Mouse (Mus musculus) frontal cortex, postnatal 25 days (tissue): ENCODE measurements at regions not wholly inside any gene's neighbourhood (a gene's known extent, or its start where the extent isn't known, plus 50 kb on each side); places are given as distances from the start of the nearest gene placed in this dataset.

Experiments used
- DNase-seq, 2 experiments: peaks; one replicate each; pipeline ENCODE4 v3.0.0; 2022; ENCODE audit warnings: low spot score in 2 of 2

GRCm38 (mm10) chr13:37658034-37658433, 120.2 kb upstream of the Rreb1 start:
- no peak for DNase-seq

- DNase-seq = no peak
Measured at GRCm38 (mm10) chr13:37658519-37658918, 119.7 kb upstream of the Rreb1 start.

GRCm38 (mm10) chr13:37660083-37660482, 118.1 kb upstream of the Rreb1 start:
- no peak for DNase-seq

- no peak for DNase-seq
Measured at GRCm38 (mm10) chr13:37660668-37661067, 117.5 kb upstream of the Rreb1 start.

- DNase-seq = no peak
Measured at GRCm38 (mm10) chr13:37664116-37664515, 114.1 kb upstream of the Rreb1 start.

- DNase-seq = no peak
Measured at GRCm38 (mm10) chr13:37666207-37667003, 111.8 kb upstream of the Rreb1 start.

GRCm38 (mm10) chr13:37667386-37667785, 110.8 kb upstream of the Rreb1 start:
- no peak for DNase-seq

GRCm38 (mm10) chr13:37667871-37668270, 110.3 kb upstream of the Rreb1 start:
- no peak for DNase-seq

- DNase-seq = no peak
Measured at GRCm38 (mm10) chr13:37671109-37671508, 107.1 kb upstream of the Rreb1 start.

GRCm38 (mm10) chr13:37674676-37675350, 103.4 kb upstream of the Rreb1 start:
- no peak for DNase-seq

GRCm38 (mm10) chr13:37675718-37676117, 102.5 kb upstream of the Rreb1 start:
- no peak for DNase-seq

- DNase-seq = no peak
Measured at GRCm38 (mm10) chr13:37676912-37677311, 101.3 kb upstream of the Rreb1 start.

- no peak for DNase-seq
Measured at GRCm38 (mm10) chr13:37678251-37678650, 99.9 kb upstream of the Rreb1 start.

GRCm38 (mm10) chr13:37678772-37679171, 99.4 kb upstream of the Rreb1 start:
- no peak for DNase-seq

- no peak for DNase-seq
Measured at GRCm38 (mm10) chr13:37680837-37681619, 97.2 kb upstream of the Rreb1 start.

- DNase-seq = no peak
Measured at GRCm38 (mm10) chr13:37683045-37683679, 95.0 kb upstream of the Rreb1 start.

- DNase-seq = no peak
Measured at GRCm38 (mm10) chr13:37685617-37686016, 92.6 kb upstream of the Rreb1 start.

GRCm38 (mm10) chr13:37686109-37686508, 92.1 kb upstream of the Rreb1 start:
- DNase-seq = no peak

GRCm38 (mm10) chr13:37689127-37689777, 88.9 kb upstream of the Rreb1 start:
- DNase-seq = no peak

GRCm38 (mm10) chr13:37691855-37692445, 86.2 kb upstream of the Rreb1 start:
- no peak for DNase-seq

- no peak for DNase-seq
Measured at GRCm38 (mm10) chr13:37693617-37694016, 84.6 kb upstream of the Rreb1 start.
